1 mouse cellular context compared by ENCODE assay signal in genomic region chr16:38466089-38466488, GRCm38 (mm10).
TF ChIP-seq lines count a peak whose summit lies in the region.

No protein-coding gene starts in this region.

TF ChIP-seq in CH12.LX, 34 proteins besides CTCF, POLR2A, EP300 and RAD21:
- TF ChIP-seq TCF12 (IDR thresholded peaks at IDR 0.05; ENCODE audit: low read depth, low read length) (0 out of 2 replicates have a peak, but pooled peaks have one; percentile 22), ZC3H11A (IDR thresholded peaks at IDR 0.05; ENCODE audit: low read depth, low read length) (no peak), MEF2A (IDR thresholded peaks at IDR 0.05; ENCODE audit: borderline replicate concordance, low read depth, low read length) (0 out of 2 replicates have a peak, but pooled peaks have one; percentile 49)
